Mouse (Mus musculus): ENCODE results near the gene Ythdf2.

DNA sequence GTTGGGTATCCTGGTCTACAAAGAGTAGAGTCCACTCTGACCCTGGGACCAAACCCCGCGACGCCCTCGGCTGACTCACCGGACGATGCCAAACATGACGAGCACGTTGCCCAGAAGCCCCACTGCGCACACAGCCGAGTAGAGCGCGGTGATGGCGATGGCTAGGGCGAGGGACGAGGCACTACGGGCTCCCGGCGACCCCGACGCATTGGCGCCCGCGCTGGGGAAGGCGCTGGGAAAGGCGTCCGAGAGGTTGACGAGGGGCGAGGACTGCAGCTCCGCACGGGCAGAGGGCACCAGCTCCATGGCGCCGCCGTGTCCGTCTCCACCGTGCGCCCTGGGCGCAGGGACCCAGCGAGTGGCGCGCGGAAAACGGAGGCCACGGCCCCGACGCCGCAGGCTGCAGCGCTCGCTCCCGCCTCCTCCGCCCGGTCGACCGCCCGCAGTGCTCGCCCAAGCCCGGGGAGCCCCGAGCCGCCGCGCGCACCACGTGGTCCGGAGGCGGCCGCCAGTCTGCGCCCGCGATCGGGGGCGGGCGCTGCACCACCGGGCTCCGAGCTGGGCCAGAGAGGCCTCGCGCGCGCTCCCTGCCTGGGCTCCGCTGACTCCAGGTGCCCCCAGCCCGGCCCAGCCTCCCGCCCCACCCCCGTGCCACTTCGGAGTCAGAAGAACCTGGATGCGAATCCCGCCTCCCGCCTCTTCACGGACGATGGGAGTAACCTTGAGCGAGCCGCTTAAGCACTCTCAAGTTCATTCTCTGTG, 67.8 kb downstream of the Ythdf2 start, which contains the start of gene Oprd1:
- TF ChIP-seq CTCF (IDR thresholded peaks at IDR 0.05; ENCODE audit: low read depth, low read length), result no peak
- no peak for TF ChIP-seq GATA1 (IDR thresholded peaks at IDR 0.05; ENCODE audit: borderline replicate concordance, low read length)
- TF ChIP-seq POLR2AphosphoS5 (IDR thresholded peaks at IDR 0.05; ENCODE audit: insufficient replicate concordance, low read depth, low read length), result no peak
